Mouse (Mus musculus) kidney, postnatal 4 days (tissue): Measurements from ENCODE around the gene Gm10722.
"Not testable (repeated sequence)": the region's sequence is repeated elsewhere in the genome, so short reads cannot be mapped to it uniquely, and the experiment has no call there.

Experiments used
- DNase-seq, 2 experiments: peaks; one replicate each; pipeline ENCODE4 v3.0.0; 2021; ENCODE audit warnings: mixed read lengths in 2 of 2

Gene Gm10722

GRCm38 (mm10) chr9:3000445-3000972 lies at the start of gene Gm10722:
Gene Gm10722 (plus strand): TSS chr9:3000922.
- peak; percentile 10 to 21 for DNase-seq

GRCm38 (mm10) chr9:3001006-3001405 lies 284 bp downstream of the Gm10722 start:
- not testable (repeated sequence) for DNase-seq

DNA sequence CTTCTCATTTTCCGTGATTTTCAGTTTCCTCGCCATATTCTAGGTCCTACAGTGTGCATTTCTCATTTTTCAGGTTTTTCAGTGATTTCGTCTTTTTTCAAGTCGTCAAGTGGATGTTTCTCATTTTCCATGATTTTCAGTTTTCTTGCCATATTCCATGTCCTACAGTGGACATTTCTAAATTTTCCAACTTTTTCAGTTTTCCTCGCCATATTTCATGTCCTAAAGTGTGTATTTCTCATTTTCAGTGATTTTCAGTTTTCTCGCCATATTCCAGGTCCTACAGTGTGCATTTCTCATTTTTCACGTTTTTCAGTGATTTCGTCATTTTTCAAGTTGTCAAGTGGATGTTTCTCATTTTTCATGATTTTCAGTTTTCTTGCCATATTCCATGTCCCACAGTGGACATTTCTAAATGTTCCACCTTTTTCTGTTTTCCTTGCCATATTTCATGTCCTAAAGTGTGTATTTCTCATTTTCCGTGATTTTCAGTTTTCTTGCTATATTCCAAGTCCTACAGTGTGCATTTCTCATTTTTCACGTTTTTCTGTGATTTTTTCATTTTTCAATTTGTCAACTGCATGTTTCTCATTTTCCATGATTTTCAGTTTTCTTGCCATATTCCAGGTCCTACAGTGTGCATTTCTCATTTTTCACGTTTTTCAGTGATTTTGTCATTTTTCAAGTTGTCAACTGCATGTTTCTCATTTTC lies 1.4 kb downstream of the Gm10722 start:
- DNase-seq: peak; percentile 87 to 100

DNA sequence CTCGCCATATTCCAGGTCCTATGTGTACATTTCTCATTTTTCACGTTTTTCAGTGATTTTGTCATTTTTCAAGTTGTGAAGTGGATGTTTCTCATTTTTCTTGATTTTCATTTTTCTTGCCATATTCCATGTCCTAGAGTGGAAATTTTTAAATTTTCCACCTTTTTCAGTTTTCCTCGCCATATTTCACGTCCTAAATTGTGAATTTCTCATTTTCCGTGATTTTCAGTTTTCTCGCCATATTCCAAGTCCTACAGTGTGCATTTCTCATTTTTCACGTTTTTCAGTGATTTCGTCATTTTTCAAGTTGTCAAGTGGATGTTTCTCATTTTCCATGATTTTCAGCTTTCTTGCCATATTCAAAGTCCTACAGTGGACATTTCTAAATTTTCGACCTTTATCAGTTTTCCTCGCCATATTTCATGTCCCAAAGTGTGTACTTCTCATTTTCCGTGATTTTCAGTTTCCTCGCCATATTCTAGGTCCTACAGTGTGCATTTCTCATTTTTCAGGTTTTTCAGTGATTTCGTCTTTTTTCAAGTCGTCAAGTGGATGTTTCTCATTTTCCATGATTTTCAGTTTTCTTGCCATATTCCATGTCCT lies 2.2 kb downstream of the Gm10722 start, which contains the start of gene Gm11168:
Gene Gm11168, plus strand, starts transcription at position 553 of the 603 bp plus-strand sequence.
- DNase-seq: peak; percentile 1 to 13

DNA sequence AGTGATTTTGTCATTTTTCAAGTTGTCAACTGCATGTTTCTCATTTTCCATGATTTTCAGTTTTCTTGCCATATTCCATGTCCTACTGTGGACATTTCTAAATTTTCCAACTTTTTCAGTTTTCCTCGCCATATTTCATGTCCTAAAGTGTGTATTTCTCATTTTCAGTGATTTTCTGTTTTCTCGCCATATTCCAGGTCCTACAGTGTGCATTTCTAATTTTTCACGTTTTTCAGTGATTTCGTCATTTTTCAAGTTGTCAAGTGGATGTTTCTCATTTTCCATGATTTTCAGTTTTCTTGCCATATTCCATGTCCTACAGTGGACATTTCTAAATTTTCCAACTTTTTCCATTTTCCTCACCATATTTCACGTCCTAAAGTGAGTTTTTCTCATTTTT lies 5.5 kb downstream of the Gm10722 start:
- not testable (repeated sequence) for DNase-seq

DNA sequence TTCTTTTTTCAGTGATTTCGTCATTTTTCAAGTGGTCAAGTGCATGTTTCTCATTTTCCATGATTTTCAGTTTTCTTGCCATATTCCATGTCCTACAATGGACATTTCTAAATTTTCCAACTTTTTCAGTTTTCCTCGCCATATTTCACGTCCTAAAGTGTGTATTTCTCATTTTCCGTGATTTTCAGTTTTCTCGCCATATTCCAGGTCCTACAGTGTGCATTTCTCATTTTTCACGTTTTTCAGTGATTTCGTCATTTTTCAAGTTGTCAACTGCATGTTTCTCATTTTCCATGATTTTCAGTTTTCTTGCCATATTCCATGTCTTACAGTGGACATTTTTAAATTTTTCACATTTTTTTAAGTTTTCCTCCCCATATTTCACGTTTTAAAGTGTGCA lies 5.9 kb downstream of the Gm10722 start:
- DNase-seq: not testable (repeated sequence)

DNA sequence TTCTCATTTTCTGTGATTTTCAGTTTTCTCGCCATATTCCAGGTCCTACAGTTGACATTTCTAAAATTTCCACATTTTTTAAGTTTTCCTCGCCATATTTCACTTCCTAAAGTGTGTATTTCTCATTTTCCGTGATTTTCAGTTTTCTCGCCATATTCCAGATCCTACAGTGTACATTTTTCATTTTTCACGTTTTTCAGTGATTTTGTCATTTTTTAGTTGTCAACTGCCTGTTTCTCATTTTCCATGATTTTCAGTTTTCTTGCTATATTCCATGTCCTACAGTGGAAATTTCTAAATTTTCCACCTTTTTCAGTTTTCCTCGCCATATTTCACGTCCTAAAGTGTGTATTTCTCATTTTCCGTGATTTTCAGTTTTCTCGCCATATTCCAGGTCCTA lies 6.5 kb downstream of the Gm10722 start:
- peak in 1 of 2 experiments; percentile 1 for DNase-seq

DNA sequence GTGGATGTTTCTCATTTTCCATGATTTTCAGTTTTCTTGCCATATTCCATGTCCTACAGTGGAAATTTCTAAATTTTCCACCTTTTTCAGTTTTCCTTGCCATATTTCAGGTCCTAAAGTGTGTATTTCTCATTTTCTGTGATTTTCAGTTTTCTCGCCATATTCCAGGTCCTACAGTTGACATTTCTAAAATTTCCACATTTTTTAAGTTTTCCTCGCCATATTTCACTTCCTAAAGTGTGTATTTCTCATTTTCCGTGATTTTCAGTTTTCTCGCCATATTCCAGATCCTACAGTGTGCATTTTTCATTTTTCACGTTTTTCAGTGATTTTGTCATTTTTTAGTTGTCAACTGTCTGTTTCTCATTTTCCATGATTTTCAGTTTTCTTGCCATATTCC lies 8.6 kb downstream of the Gm10722 start:
- DNase-seq: not testable (repeated sequence)

DNA sequence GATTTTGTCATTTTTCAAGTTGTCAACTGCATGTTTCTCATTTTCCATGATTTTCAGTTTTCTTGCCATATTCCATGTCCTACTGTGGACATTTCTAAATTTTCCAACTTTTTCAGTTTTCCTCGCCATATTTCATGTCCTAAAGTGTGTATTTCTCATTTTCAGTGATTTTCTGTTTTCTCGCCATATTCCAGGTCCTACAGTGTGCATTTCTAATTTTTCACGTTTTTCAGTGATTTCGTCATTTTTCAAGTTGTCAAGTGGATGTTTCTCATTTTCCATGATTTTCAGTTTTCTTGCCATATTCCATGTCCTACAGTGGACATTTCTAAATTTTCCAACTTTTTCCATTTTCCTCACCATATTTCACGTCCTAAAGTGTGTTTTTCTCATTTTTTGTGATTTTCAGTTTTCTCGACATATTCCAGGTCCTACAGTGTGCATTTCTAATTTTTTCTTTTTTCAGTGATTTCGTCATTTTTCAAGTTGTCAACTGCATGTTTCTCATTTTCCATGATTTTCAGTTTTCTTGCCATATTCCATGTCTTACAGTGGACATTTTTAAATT lies 11.4 kb downstream of the Gm10722 start:
- DNase-seq: not testable (repeated sequence)

DNA sequence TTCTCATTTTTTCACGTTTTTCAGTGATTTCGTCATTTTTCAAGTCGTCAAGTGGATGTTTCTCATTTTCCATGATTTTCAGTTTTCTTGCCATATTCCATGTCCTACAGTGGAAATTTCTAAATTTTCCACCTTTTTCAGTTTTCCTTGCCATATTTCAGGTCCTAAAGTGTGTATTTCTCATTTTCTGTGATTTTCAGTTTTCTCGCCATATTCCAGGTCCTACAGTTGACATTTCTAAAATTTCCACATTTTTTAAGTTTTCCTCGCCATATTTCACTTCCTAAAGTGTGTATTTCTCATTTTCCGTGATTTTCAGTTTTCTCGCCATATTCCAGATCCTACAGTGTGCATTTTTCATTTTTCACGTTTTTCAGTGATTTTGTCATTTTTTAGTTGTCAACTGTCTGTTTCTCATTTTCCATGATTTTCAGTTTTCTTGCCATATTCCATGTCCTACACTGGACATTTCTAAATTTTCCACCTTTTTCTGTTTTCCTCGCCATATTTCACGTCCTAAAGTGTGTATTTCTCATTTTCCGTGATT lies 12.1 kb downstream of the Gm10722 start, which contains the start of gene Gm10721:
Gene Gm10721, plus strand, starts transcription at position 408 of the 547 bp plus-strand sequence.
- not testable (repeated sequence) for DNase-seq

GRCm38 (mm10) chr9:3015354-3015753 lies 14.6 kb downstream of the Gm10722 start, which contains the start of gene Gm10720:
Gene Gm10720 (plus strand): TSS chr9:3015654.
- DNase-seq: not testable (repeated sequence)

DNA sequence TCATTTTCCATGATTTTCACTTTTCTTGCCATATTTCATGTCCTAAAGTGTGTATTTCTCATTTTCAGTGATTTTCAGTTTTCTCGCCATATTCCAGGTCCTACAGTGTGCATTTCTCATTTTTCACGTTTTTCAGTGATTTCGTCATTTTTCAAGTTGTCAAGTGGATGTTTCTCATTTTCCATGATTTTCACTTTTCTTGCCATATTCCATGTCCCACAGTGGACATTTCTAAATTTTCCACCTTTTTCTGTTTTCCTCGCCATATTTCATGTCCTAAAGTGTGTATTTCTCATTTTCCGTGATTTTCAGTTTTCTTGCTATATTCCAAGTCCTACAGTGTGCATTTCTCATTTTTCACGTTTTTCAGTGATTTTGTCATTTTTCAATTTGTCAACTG lies 15.2 kb downstream of the Gm10722 start:
- peak in 1 of 2 experiments; percentile 13 for DNase-seq

DNA sequence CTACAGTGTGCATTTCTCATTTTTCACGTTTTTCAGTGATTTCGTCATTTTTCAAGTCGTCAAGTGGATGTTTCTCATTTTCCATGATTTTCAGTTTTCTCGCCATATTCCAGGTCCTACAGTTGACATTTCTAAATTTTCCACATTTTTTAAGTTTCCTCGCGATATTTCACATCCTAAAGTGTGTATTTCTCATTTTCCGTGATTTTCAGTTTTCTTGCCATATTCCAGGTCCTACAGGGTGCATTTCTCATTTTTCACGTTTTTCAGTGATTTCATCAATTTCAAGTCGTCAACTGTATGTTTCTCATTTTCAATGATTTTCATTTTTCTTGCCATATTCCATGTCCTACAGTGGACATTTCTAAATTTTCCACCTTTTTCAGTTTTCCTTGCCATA lies 16.4 kb downstream of the Gm10722 start, which contains the start of gene Gm10719:
Gene Gm10719, plus strand, starts transcription at position 301 of the 400 bp plus-strand sequence.
- not testable (repeated sequence) for DNase-seq

- DNase-seq: peak; percentile 96 to 100
These were observed 18.2 kb downstream of the Gm10722 start for GRCm38 (mm10) chr9:3018944-3019343.

GRCm38 (mm10) chr9:3019835-3020727 lies 19.4 kb downstream of the Gm10722 start:
- peak; percentile 47 to 79 for DNase-seq

- DNase-seq: not testable (repeated sequence)
These were observed 21.7 kb downstream of the Gm10722 start for GRCm38 (mm10) chr9:3022316-3023008.

- DNase-seq: peak; percentile 1 to 24
These were observed 22.7 kb downstream of the Gm10722 start, which contains the start of gene Gm10718 for GRCm38 (mm10) chr9:3023312-3023984. Gene Gm10718 (plus strand): TSS chr9:3023547.

DNA sequence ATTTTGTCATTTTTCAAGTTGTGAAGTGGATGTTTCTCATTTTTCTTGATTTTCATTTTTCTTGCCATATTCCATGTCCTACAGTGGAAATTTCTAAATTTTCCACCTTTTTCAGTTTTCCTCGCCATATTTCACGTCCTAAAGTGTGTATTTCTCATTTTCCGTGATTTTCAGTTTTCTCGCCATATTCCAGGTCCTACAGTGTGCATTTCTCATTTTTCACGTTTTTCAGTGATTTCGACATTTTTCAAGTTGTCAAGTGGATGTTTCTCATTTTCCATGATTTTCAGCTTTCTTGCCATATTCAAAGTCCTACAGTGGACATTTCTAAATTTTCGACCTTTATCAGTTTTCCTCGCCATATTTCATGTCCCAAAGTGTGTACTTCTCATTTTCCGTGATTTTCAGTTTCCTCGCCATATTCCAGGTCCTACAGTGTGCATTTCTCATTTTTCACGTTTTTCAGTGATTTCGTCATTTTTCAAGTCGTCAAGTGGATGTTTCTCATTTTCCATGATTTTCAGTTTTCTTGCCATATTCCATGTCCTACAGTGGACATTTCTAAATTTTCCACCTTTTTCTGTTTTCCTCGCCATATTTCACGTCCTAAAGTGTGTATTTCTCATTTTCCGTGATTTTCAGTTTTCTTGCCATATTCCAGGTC lies 23.4 kb downstream of the Gm10722 start:
- DNase-seq: not testable (repeated sequence)

DNA sequence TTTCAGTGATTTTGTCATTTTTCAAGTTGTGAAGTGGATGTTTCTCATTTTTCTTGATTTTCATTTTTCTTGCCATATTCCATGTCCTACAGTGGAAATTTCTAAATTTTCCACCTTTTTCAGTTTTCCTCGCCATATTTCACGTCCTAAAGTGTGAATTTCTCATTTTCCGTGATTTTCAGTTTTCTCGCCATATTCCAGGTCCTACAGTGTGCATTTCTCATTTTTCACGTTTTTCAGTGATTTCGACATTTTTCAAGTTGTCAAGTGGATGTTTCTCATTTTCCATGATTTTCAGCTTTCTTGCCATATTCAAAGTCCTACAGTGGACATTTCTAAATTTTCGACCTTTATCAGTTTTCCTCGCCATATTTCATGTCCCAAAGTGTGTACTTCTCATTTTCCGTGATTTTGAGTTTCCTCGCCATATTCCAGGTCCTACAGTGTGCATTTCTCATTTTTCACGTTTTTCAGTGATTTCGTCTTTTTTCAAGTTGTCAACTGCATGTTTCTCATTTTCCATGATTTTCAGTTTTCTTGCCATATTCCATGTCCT lies 24.3 kb downstream of the Gm10722 start, which contains the start of gene Gm10717:
Gene Gm10717, plus strand, starts transcription at position 506 of the 556 bp plus-strand sequence.
- DNase-seq: not testable (repeated sequence)
